Mouse (Mus musculus): ENCODE measurements around the gene Chkb. TPM values are rescaled to one million over a fixed set of nuclear protein-coding genes. Genes with fewer than 3 reads are reported as not detected.

Gene Chkb
- polyA plus RNA-seq, 2 experiments: 46.9 to 72.6 TPM

GRCm38 (mm10) chr15:89453865-89454478 is 24.3 kb upstream of the Chkb start, which contains the start of gene Mapk8ip2:
TSS of gene Mapk8ip2 (plus strand) at chr15:89453913.
- no peak for TF ChIP-seq POLR2A (IDR thresholded peaks at IDR 0.05; ENCODE audit: borderline replicate concordance, extremely low read depth, insufficient read depth, insufficient read length)
- DNase-seq (ENCODE audit: low spot score) (no peak), ATAC-seq (ENCODE audit: low FRiP score, low read depth) (no peak; the same call in 1 of the 2 replicates)
- H3K9me3 ChIP-seq (ENCODE audit: control insufficient read depth, low read length): no peaks in the 10 kb centered on the region
- H3K27ac ChIP-seq (replicated peaks; ENCODE audit: low read depth, low read length): no peak within 1 kb of the TSS
- peak within 1 kb of the TSS; percentile 47 for H3K4me3 ChIP-seq (replicated peaks; ENCODE audit: low read length)
- peak within 1 kb of the TSS; percentile 79 for H3K4me2 ChIP-seq (replicated peaks; ENCODE audit: low read depth, low read length, severe bottlenecking)
- peaks cover 4% of the 10 kb centered on the region; the same call in 1 of the 2 replicates for H3K4me1 ChIP-seq (ENCODE audit: control insufficient read depth, insufficient read depth, low read length)
- no peaks in the 10 kb centered on the region for H3K36me3 ChIP-seq (ENCODE audit: control insufficient read depth, insufficient read depth, low read length)
- 0% methylated on average over 33 of the region's 53 CpGs for WGBS
- no peak within 1 kb of the TSS for H3K9ac ChIP-seq (ENCODE audit: low read depth, low read length, severe bottlenecking)
- H3K27me3 ChIP-seq (ENCODE audit: control insufficient read depth, insufficient read depth, low read length): peaks cover 12% of the 10 kb centered on the region

GRCm38 (mm10) chr15:89452906-89453864 is 23.5 kb upstream of the Chkb start:
- H3K27ac ChIP-seq (replicated peaks; ENCODE audit: low read depth, low read length): no peak overlapping the region
- ATAC-seq (ENCODE audit: low FRiP score, low read depth) (no peak; the same call in 1 of the 2 replicates), DNase-seq (ENCODE audit: low spot score) (peak; percentile 82)
- peaks cover 12% of the 10 kb centered on the region for H3K27me3 ChIP-seq (ENCODE audit: control insufficient read depth, insufficient read depth, low read length)
- H3K4me3 ChIP-seq (replicated peaks; ENCODE audit: low read length): peak overlapping the region; percentile 47
- peaks cover 4% of the 10 kb centered on the region; the same call in 1 of the 2 replicates for H3K4me1 ChIP-seq (ENCODE audit: control insufficient read depth, insufficient read depth, low read length)
- no peak for TF ChIP-seq POLR2A (IDR thresholded peaks at IDR 0.05; ENCODE audit: borderline replicate concordance, extremely low read depth, insufficient read depth, insufficient read length)
- no peaks in the 10 kb centered on the region for H3K9me3 ChIP-seq (ENCODE audit: control insufficient read depth, low read length)
- WGBS: 5% methylated on average over 23 of the region's 24 CpGs
- no peaks in the 10 kb centered on the region for H3K36me3 ChIP-seq (ENCODE audit: control insufficient read depth, insufficient read depth, low read length)
- H3K9ac ChIP-seq (ENCODE audit: low read depth, low read length, severe bottlenecking): no peak overlapping the region
- H3K4me2 ChIP-seq (replicated peaks; ENCODE audit: low read depth, low read length, severe bottlenecking): peak overlapping the region; percentile 79

- H3K4me3 ChIP-seq (replicated peaks; ENCODE audit: low read length): no peak overlapping the region
- no peak for ATAC-seq (ENCODE audit: low FRiP score, low read depth)
- no peaks in the 10 kb centered on the region for H3K9me3 ChIP-seq (ENCODE audit: control insufficient read depth, low read length)
- H3K36me3 ChIP-seq (ENCODE audit: control insufficient read depth, insufficient read depth, low read length): no peaks in the 10 kb centered on the region
- no peak overlapping the region for H3K27ac ChIP-seq (replicated peaks; ENCODE audit: low read depth, low read length)
- no peak for DNase-seq (ENCODE audit: low spot score)
- 36% methylated on average over 8 of the region's 8 CpGs for WGBS
- no peak overlapping the region for H3K4me2 ChIP-seq (replicated peaks; ENCODE audit: low read depth, low read length, severe bottlenecking)
- H3K9ac ChIP-seq (ENCODE audit: low read depth, low read length, severe bottlenecking): no peak overlapping the region
- no peak for TF ChIP-seq POLR2A (IDR thresholded peaks at IDR 0.05; ENCODE audit: borderline replicate concordance, extremely low read depth, insufficient read depth, insufficient read length)
- no peaks in the 10 kb centered on the region for H3K4me1 ChIP-seq (ENCODE audit: control insufficient read depth, insufficient read depth, low read length)
- H3K27me3 ChIP-seq (ENCODE audit: control insufficient read depth, insufficient read depth, low read length): no peaks in the 10 kb centered on the region
Observed at GRCm38 (mm10) chr15:89442486-89443070, 12.9 kb upstream of the Chkb start.

- no peak for TF ChIP-seq POLR2A (IDR thresholded peaks at IDR 0.05; ENCODE audit: borderline replicate concordance, extremely low read depth, insufficient read depth, insufficient read length)
- H3K27ac ChIP-seq (replicated peaks; ENCODE audit: low read depth, low read length): no peak overlapping the region
- H3K36me3 ChIP-seq (ENCODE audit: control insufficient read depth, insufficient read depth, low read length): no peaks in the 10 kb centered on the region
- no peaks in the 10 kb centered on the region for H3K27me3 ChIP-seq (ENCODE audit: control insufficient read depth, insufficient read depth, low read length)
- DNase-seq (ENCODE audit: low spot score) (no peak), ATAC-seq (ENCODE audit: low FRiP score, low read depth) (no peak)
- H3K9me3 ChIP-seq (ENCODE audit: control insufficient read depth, low read length): no peaks in the 10 kb centered on the region
- H3K4me2 ChIP-seq (replicated peaks; ENCODE audit: low read depth, low read length, severe bottlenecking): no peak overlapping the region
- H3K9ac ChIP-seq (ENCODE audit: low read depth, low read length, severe bottlenecking): no peak overlapping the region
- H3K4me3 ChIP-seq (replicated peaks; ENCODE audit: low read length): no peak overlapping the region
- H3K4me1 ChIP-seq (ENCODE audit: control insufficient read depth, insufficient read depth, low read length): no peaks in the 10 kb centered on the region
- 82% methylated on average over 5 of the region's 5 CpGs for WGBS
Observed at GRCm38 (mm10) chr15:89435878-89436277, 6.2 kb upstream of the Chkb start.

- Histone ChIP-seq H3K4me3 (replicated peaks; ENCODE audit: low read length) (no peak overlapping the region), H3K4me2 (replicated peaks; ENCODE audit: low read depth, low read length, severe bottlenecking) (no peak overlapping the region), H3K27ac (replicated peaks; ENCODE audit: low read depth, low read length) (no peak overlapping the region), H3K36me3 (ENCODE audit: control insufficient read depth, insufficient read depth, low read length) (no peaks in the 10 kb centered on the region), H3K9ac (ENCODE audit: low read depth, low read length, severe bottlenecking) (no peak overlapping the region), H3K4me1 (ENCODE audit: control insufficient read depth, insufficient read depth, low read length) (no peaks in the 10 kb centered on the region), H3K9me3 (ENCODE audit: control insufficient read depth, low read length) (no peaks in the 10 kb centered on the region), H3K27me3 (ENCODE audit: control insufficient read depth, insufficient read depth, low read length) (no peaks in the 10 kb centered on the region)
- ATAC-seq (ENCODE audit: low FRiP score, low read depth): no peak
- whole genome bisulfite sequencing: 74% methylated on average over 3 of the region's 3 CpGs
- DNase-seq (ENCODE audit: low spot score): no peak
- TF ChIP-seq POLR2A (IDR thresholded peaks at IDR 0.05; ENCODE audit: borderline replicate concordance, extremely low read depth, insufficient read depth, insufficient read length): no peak
Observed at GRCm38 (mm10) chr15:89434136-89434535, 4.4 kb upstream of the Chkb start.

All from limb, embryonic 14.5 days (tissue).